ENCODE assay signal across 9 mouse cellular contexts in genomic region chr2:29803400-29803831, GRCm38 (mm10). TPM values are rescaled to one million over a fixed set of nuclear protein-coding genes. Genes with fewer than 3 reads are reported as not detected.
DNase-seq lines count a peak whose midpoint lies in the region; ATAC-seq and TF ChIP-seq lines count a peak whose summit lies in the region.
"Had no signal": no experiment of that assay in that cellular context is flagged by ENCODE, and none has a peak within 500 bp of the region (broad histone marks: within the 10 kb centered on the region; RNA-seq: fewer than 3 reads in every experiment).

No protein-coding gene starts in this region.

- peaks cover 16% of the 10 kb centered on the region for H3K36me3 ChIP-seq in neural tube, embryonic 11.5 days (ENCODE audit: control insufficient read depth, insufficient read depth, low read length)
- peaks cover 45% of the 10 kb centered on the region for H3K36me3 ChIP-seq in hindbrain, embryonic 10.5 days
- peaks cover 35% of the 10 kb centered on the region for H3K36me3 ChIP-seq in limb, embryonic 14.5 days (ENCODE audit: control insufficient read depth, insufficient read depth, low read length)
- peaks cover 24% of the 10 kb centered on the region for H3K36me3 ChIP-seq in midbrain, embryonic 16.5 days (ENCODE audit: control insufficient read depth, insufficient read depth, low read length)

- peaks cover 9% of the 10 kb centered on the region for H3K4me1 ChIP-seq in neural tube, embryonic 11.5 days (ENCODE audit: control insufficient read depth, insufficient read depth, low read length)
- peaks cover 29% of the 10 kb centered on the region for H3K4me1 ChIP-seq in hindbrain, embryonic 10.5 days (replicated peaks)
- H3K4me1 ChIP-seq in limb, embryonic 14.5 days (ENCODE audit: control insufficient read depth, insufficient read depth, low read length), result peaks cover 12% of the 10 kb centered on the region
- H3K4me1 ChIP-seq in midbrain, embryonic 16.5 days (ENCODE audit: control insufficient read depth, insufficient read depth, low read length), result peaks cover 11% of the 10 kb centered on the region

- H3K4me2 ChIP-seq in neural tube, embryonic 11.5 days (ENCODE audit: low read depth), result peak overlapping the region; percentile 91
- H3K4me2 ChIP-seq in limb, embryonic 14.5 days (replicated peaks; ENCODE audit: low read depth, low read length, severe bottlenecking), result peak overlapping the region; percentile 77
- peak overlapping the region; percentile 83 for H3K4me2 ChIP-seq in midbrain, embryonic 16.5 days (ENCODE audit: low read length)

- no peak overlapping the region for H3K27ac ChIP-seq in neural tube, embryonic 11.5 days (ENCODE audit: low read depth, low read length)
- peak overlapping the region; percentile 92 for H3K27ac ChIP-seq in hindbrain, embryonic 10.5 days
- H3K27ac ChIP-seq in limb, embryonic 14.5 days (replicated peaks; ENCODE audit: low read depth, low read length), result no peak overlapping the region
- H3K27ac ChIP-seq in midbrain, embryonic 16.5 days (ENCODE audit: low read length), result peak overlapping the region; percentile 93

- peak overlapping the region; percentile 90 for H3K4me3 ChIP-seq in neural tube, embryonic 11.5 days (ENCODE audit: low read depth, low read length)
- peak overlapping the region; percentile 96 for H3K4me3 ChIP-seq in hindbrain, embryonic 10.5 days
- peak overlapping the region; percentile 80 for H3K4me3 ChIP-seq in limb, embryonic 14.5 days (replicated peaks; ENCODE audit: low read length)
- H3K4me3 ChIP-seq in midbrain, embryonic 16.5 days (ENCODE audit: low read depth, low read length), result peak overlapping the region; percentile 98

- H3K9ac ChIP-seq in neural tube, embryonic 11.5 days (ENCODE audit: low read length), result peak overlapping the region; percentile 87
- H3K9ac ChIP-seq in limb, embryonic 14.5 days (ENCODE audit: low read depth, low read length, severe bottlenecking), result peak overlapping the region; percentile 75
- peak overlapping the region; percentile 96 for H3K9ac ChIP-seq in midbrain, embryonic 16.5 days (ENCODE audit: low read depth, low read length)

- no peak for TF ChIP-seq POLR2A in limb, embryonic 14.5 days (IDR thresholded peaks at IDR 0.05; ENCODE audit: borderline replicate concordance, extremely low read depth, insufficient read depth, insufficient read length)

- WGBS in neural tube, embryonic 11.5 days, result 25% methylated on average over 6 of the region's 6 CpGs
- 24% methylated on average over 6 of the region's 6 CpGs for WGBS in hindbrain, embryonic 10.5 days
- 28% methylated on average over 6 of the region's 6 CpGs for WGBS in limb, embryonic 14.5 days
- WGBS in midbrain, embryonic 16.5 days, result 17% methylated on average over 6 of the region's 6 CpGs

- H3K27me3 ChIP-seq in neural tube, embryonic 11.5 days (ENCODE audit: control insufficient read depth, insufficient read depth, low read length), result no peaks in the 10 kb centered on the region
- H3K27me3 ChIP-seq in hindbrain, embryonic 10.5 days (ENCODE audit: insufficient read depth, poor library complexity, severe bottlenecking), result no peaks in the 10 kb centered on the region
- no peaks in the 10 kb centered on the region for H3K27me3 ChIP-seq in limb, embryonic 14.5 days (ENCODE audit: control insufficient read depth, insufficient read depth, low read length)
- no peaks in the 10 kb centered on the region for H3K27me3 ChIP-seq in midbrain, embryonic 16.5 days (ENCODE audit: control insufficient read depth, insufficient read depth, low read depth, low read length)

- ATAC-seq in neural tube, embryonic 11.5 days (ENCODE audit: insufficient read depth, low FRiP score, low TSS enrichment), result no peak
- ATAC-seq in limb, embryonic 14.5 days (ENCODE audit: low FRiP score, low read depth), result no peak
- ATAC-seq in midbrain, embryonic 16.5 days, result peak; percentile 49

- no peak for DNase-seq in neural tube, embryonic 11.5 days (ENCODE audit: low spot score)
- DNase-seq in neural tube, embryonic 10.5 days (ENCODE audit: extremely low spot score, low spot score), result no peak
- DNase-seq in cerebellum, postnatal 36 days, result peak; percentile 46 to 47
- DNase-seq in hindbrain, embryonic 10.5 days (ENCODE audit: low spot score), result peak; percentile 27
- DNase-seq in limb, embryonic 14.5 days (ENCODE audit: low spot score), result no peak
- DNase-seq in yolk sac, embryonic 10.5 days (ENCODE audit: low spot score), result no peak
- DNase-seq in layer of hippocampus, adult 9-11 months, result no peak

- no peaks in the 10 kb centered on the region for H3K9me3 ChIP-seq in neural tube, embryonic 11.5 days (ENCODE audit: control insufficient read depth, low read length)
- no peaks in the 10 kb centered on the region for H3K9me3 ChIP-seq in hindbrain, embryonic 10.5 days
- H3K9me3 ChIP-seq in limb, embryonic 14.5 days (ENCODE audit: control insufficient read depth, low read length), result no peaks in the 10 kb centered on the region
- no peaks in the 10 kb centered on the region for H3K9me3 ChIP-seq in midbrain, embryonic 16.5 days (replicated peaks; ENCODE audit: control insufficient read depth, low read length, poor library complexity, severe bottlenecking)

RNA-seq across cellular contexts. Expression of gene Slc27a4, which starts 1.0 kb away (rescaled TPM):
- 20.5 and 20.8 TPM in 2 replicates for polyA plus RNA-seq in neural tube, embryonic 11.5 days (2014; fragmentation: Nextera tagmentation; extraction: Ambion mirVana)
- 18.3 and 24.7 TPM in 2 replicates for polyA plus RNA-seq in hindbrain, embryonic 10.5 days (2016; fragmentation: Nextera tagmentation; extraction: Ambion mirVana)
- 24.0 and 29.7 TPM in 2 replicates for polyA plus RNA-seq in limb, embryonic 14.5 days (2012; rRNA removed)
- polyA plus RNA-seq in limb, embryonic 14.5 days (2014; fragmentation: Nextera tagmentation; extraction: Ambion mirVana), result 17.1 and 17.7 TPM in 2 replicates
- polyA plus RNA-seq in midbrain, embryonic 16.5 days (2015; fragmentation: Nextera tagmentation; extraction: Ambion mirVana), result 42.6 and 43.2 TPM in 2 replicates

RNA-seq across cellular contexts. Expression of gene Trub2, which starts 15.1 kb away (rescaled TPM):
- 31.4 and 33.9 TPM in 2 replicates for polyA plus RNA-seq in neural tube, embryonic 11.5 days (2014; fragmentation: Nextera tagmentation; extraction: Ambion mirVana)
- 53.2 and 59.2 TPM in 2 replicates for polyA plus RNA-seq in hindbrain, embryonic 10.5 days (2016; fragmentation: Nextera tagmentation; extraction: Ambion mirVana)
- polyA plus RNA-seq in limb, embryonic 14.5 days (2012; rRNA removed), result 45.8 and 49.2 TPM in 2 replicates
- 24.2 and 29.5 TPM in 2 replicates for polyA plus RNA-seq in limb, embryonic 14.5 days (2014; fragmentation: Nextera tagmentation; extraction: Ambion mirVana)
- polyA plus RNA-seq in midbrain, embryonic 16.5 days (2015; fragmentation: Nextera tagmentation; extraction: Ambion mirVana), result 30.8 and 32.8 TPM in 2 replicates

RNA-seq across cellular contexts. Expression of gene Coq4, which starts 16.1 kb away (rescaled TPM):
- 41.8 and 46.6 TPM in 2 replicates for polyA plus RNA-seq in neural tube, embryonic 11.5 days (2014; fragmentation: Nextera tagmentation; extraction: Ambion mirVana)
- 46.6 and 48.8 TPM in 2 replicates for polyA plus RNA-seq in hindbrain, embryonic 10.5 days (2016; fragmentation: Nextera tagmentation; extraction: Ambion mirVana)
- 27.2 and 31.6 TPM in 2 replicates for polyA plus RNA-seq in limb, embryonic 14.5 days (2012; rRNA removed)
- 29.4 and 34.1 TPM in 2 replicates for polyA plus RNA-seq in limb, embryonic 14.5 days (2014; fragmentation: Nextera tagmentation; extraction: Ambion mirVana)
- 38.3 and 40.5 TPM in 2 replicates for polyA plus RNA-seq in midbrain, embryonic 16.5 days (2015; fragmentation: Nextera tagmentation; extraction: Ambion mirVana)

RNA-seq across cellular contexts. Expression of gene Urm1, which starts 16.5 kb away (rescaled TPM):
- 21.9 and 23.9 TPM in 2 replicates for polyA plus RNA-seq in neural tube, embryonic 11.5 days (2014; fragmentation: Nextera tagmentation; extraction: Ambion mirVana)
- 23.8 and 25.0 TPM in 2 replicates for polyA plus RNA-seq in hindbrain, embryonic 10.5 days (2016; fragmentation: Nextera tagmentation; extraction: Ambion mirVana)
- 68.3 and 87.6 TPM in 2 replicates for polyA plus RNA-seq in limb, embryonic 14.5 days (2012; rRNA removed)
- polyA plus RNA-seq in limb, embryonic 14.5 days (2014; fragmentation: Nextera tagmentation; extraction: Ambion mirVana), result 26.3 and 28.3 TPM in 2 replicates
- 21.8 and 29.9 TPM in 2 replicates for polyA plus RNA-seq in midbrain, embryonic 16.5 days (2015; fragmentation: Nextera tagmentation; extraction: Ambion mirVana)

RNA-seq across cellular contexts. Expression of gene Gm13547, which starts 44.3 kb away (rescaled TPM):
- not detected in 2 replicates for polyA plus RNA-seq in neural tube, embryonic 11.5 days (2014; fragmentation: Nextera tagmentation; extraction: Ambion mirVana)
- polyA plus RNA-seq in hindbrain, embryonic 10.5 days (2016; fragmentation: Nextera tagmentation; extraction: Ambion mirVana), result not detected in 2 replicates
- not detected in 2 replicates for polyA plus RNA-seq in limb, embryonic 14.5 days (2012; rRNA removed)
- 0.98 TPM in 1 of 2 replicates, not detected in the other for polyA plus RNA-seq in limb, embryonic 14.5 days (2014; fragmentation: Nextera tagmentation; extraction: Ambion mirVana)
- not detected in 2 replicates for polyA plus RNA-seq in midbrain, embryonic 16.5 days (2015; fragmentation: Nextera tagmentation; extraction: Ambion mirVana)
- polyA plus RNA-seq: gonadal fat pad, adult 2 months had no signal

Comparison
In these comparisons a context has a peak if more than half of its experiments do, and no peak if none do; other contexts are left out.
1. DNase-seq: peak in cerebellum, postnatal 36 days (2 of 2) and hindbrain, embryonic 10.5 days (single experiment); none in neural tube, embryonic 11.5 days (single experiment), neural tube, embryonic 10.5 days (single experiment), limb, embryonic 14.5 days (single experiment), yolk sac, embryonic 10.5 days (single experiment) and layer of hippocampus, adult 9-11 months (single experiment).
2. H3K27ac ChIP-seq: peak in hindbrain, embryonic 10.5 days (single experiment) and midbrain, embryonic 16.5 days (single experiment); none in neural tube, embryonic 11.5 days (single experiment) and limb, embryonic 14.5 days (single experiment).
3. Peak in every context shown above with its lines, with median percentiles within 50 percentile points of each other: H3K4me2 ChIP-seq, H3K4me3 ChIP-seq and H3K9ac ChIP-seq.